In genomic region chr2:64043099-64043498, GRCm38 (mm10) we compare ENCODE assay signal across 10 mouse cellular contexts. TPM values are rescaled to one million over a fixed set of nuclear protein-coding genes. Genes with fewer than 3 reads are reported as not detected.
DNase-seq lines count a peak whose midpoint lies in the region; ATAC-seq lines count a peak whose summit lies in the region.
"Had no signal": no experiment of that assay in that cellular context is flagged by ENCODE, and none has a peak within 500 bp of the region (broad histone marks: within the 10 kb centered on the region; RNA-seq: fewer than 3 reads in every experiment).

No protein-coding gene starts in this region.

- no peak overlapping the region for H3K4me3 ChIP-seq in forebrain, embryonic 15.5 days
- no peak overlapping the region for H3K4me3 ChIP-seq in forebrain, embryonic 11.5 days (ENCODE audit: low read depth, low read length)
- H3K4me3 ChIP-seq: neural tube, embryonic 13.5 days had no signal

- no peaks in the 10 kb centered on the region for H3K36me3 ChIP-seq in forebrain, embryonic 15.5 days
- no peaks in the 10 kb centered on the region for H3K36me3 ChIP-seq in forebrain, embryonic 11.5 days (ENCODE audit: control insufficient read depth, insufficient read depth, low read length)
- H3K36me3 ChIP-seq: neural tube, embryonic 13.5 days had no signal

- WGBS in forebrain, embryonic 15.5 days, result 18% methylated on average over 3 of the region's 3 CpGs
- 65% methylated on average over 3 of the region's 3 CpGs for WGBS in forebrain, embryonic 11.5 days

- H3K27ac ChIP-seq in forebrain, embryonic 15.5 days (replicated peaks), result no peak overlapping the region
- H3K27ac ChIP-seq in forebrain, embryonic 11.5 days (ENCODE audit: low read depth, low read length), result no peak overlapping the region
- H3K27ac ChIP-seq: neural tube, embryonic 13.5 days had no signal

- ATAC-seq in forebrain, embryonic 15.5 days (replicated peaks), result 0 out of 2 replicates have a peak, but pooled peaks have one; percentile 43
- ATAC-seq in forebrain, embryonic 11.5 days (replicated peaks; ENCODE audit: low FRiP score), result no peak

- no peak overlapping the region for H3K4me2 ChIP-seq in forebrain, embryonic 15.5 days (replicated peaks)
- no peak overlapping the region for H3K4me2 ChIP-seq in forebrain, embryonic 11.5 days (ENCODE audit: low read depth, low read length, severe bottlenecking)
- H3K4me2 ChIP-seq: neural tube, embryonic 13.5 days had no signal

- no peak overlapping the region for H3K9ac ChIP-seq in forebrain, embryonic 15.5 days (replicated peaks)
- H3K9ac ChIP-seq in forebrain, embryonic 11.5 days (ENCODE audit: low read length), result no peak overlapping the region
- H3K9ac ChIP-seq: neural tube, embryonic 13.5 days had no signal

- DNase-seq in forebrain, embryonic 11.5 days (ENCODE audit: low spot score), result no peak
- peak; percentile 11 for DNase-seq in 3T3-L1 (ENCODE audit: low read depth, low spot score)
- DNase-seq in cerebellum, postnatal 25 days, result peak; percentile 8 to 46
- peak; percentile 61 for DNase-seq in kidney, adult 9 months
- DNase-seq in lung, postnatal 10 days, result peak; percentile 65
- no peak for DNase-seq in embryo, embryonic 9.5 days (ENCODE audit: extremely low spot score)
- no peak for DNase-seq in urinary bladder, postnatal 25 days (ENCODE audit: low spot score)

- no peaks in the 10 kb centered on the region for H3K27me3 ChIP-seq in forebrain, embryonic 15.5 days
- no peaks in the 10 kb centered on the region for H3K27me3 ChIP-seq in forebrain, embryonic 11.5 days (ENCODE audit: control insufficient read depth, insufficient read depth, low read length)
- H3K27me3 ChIP-seq: CH12.LX; neural tube, embryonic 13.5 days had no signal

- H3K4me1 ChIP-seq in forebrain, embryonic 15.5 days, result peaks cover 7% of the 10 kb centered on the region
- no peaks in the 10 kb centered on the region for H3K4me1 ChIP-seq in forebrain, embryonic 11.5 days (replicated peaks; ENCODE audit: control insufficient read depth, insufficient read depth, low read length)

- no peaks in the 10 kb centered on the region for H3K9me3 ChIP-seq in forebrain, embryonic 15.5 days
- no peaks in the 10 kb centered on the region for H3K9me3 ChIP-seq in forebrain, embryonic 11.5 days (ENCODE audit: control insufficient read depth, low read length)
- H3K9me3 ChIP-seq: neural tube, embryonic 13.5 days had no signal

RNA-seq across cellular contexts. Expression of gene Fign, which starts 54.7 kb away (rescaled TPM):
- 6.1 and 6.6 TPM in 2 replicates for polyA plus RNA-seq in forebrain, embryonic 15.5 days (2015; fragmentation: Nextera tagmentation; extraction: Ambion mirVana)
- 14.4 and 16.2 TPM in 2 replicates for polyA plus RNA-seq in forebrain, embryonic 11.5 days (2014; fragmentation: Nextera tagmentation; extraction: Ambion mirVana)

Comparison
In these comparisons a context has a peak if more than half of its experiments do, and no peak if none do; other contexts are left out.
1. DNase-seq: peak in 3T3-L1 (single experiment), cerebellum, postnatal 25 days (2 of 2), kidney, adult 9 months (single experiment) and lung, postnatal 10 days (single experiment); none in forebrain, embryonic 11.5 days (single experiment), embryo, embryonic 9.5 days (single experiment) and urinary bladder, postnatal 25 days (single experiment).